Mouse (Mus musculus): ENCODE measurements around the gene Ranbp1. TPM values are rescaled to one million over a fixed set of nuclear protein-coding genes. Genes with fewer than 3 reads are reported as not detected.

The Ranbp1 gene
- total and polyA plus RNA-seq, 2 experiments from 2014 or later: 110 to 426 TPM

- peak; percentile 62 for ATAC-seq
- Histone ChIP-seq H3K9ac (replicated peaks; ENCODE audit: low read length) (no peak overlapping the region), H3K27ac (0 out of 2 replicates have a peak overlapping the region, but pooled peaks have one; percentile 36), H3K4me1 (ENCODE audit: insufficient read depth, low read length) (no peaks in the 10 kb centered on the region), H3K4me2 (ENCODE audit: low read depth, low read length) (no peak overlapping the region), H3K27me3 (ENCODE audit: insufficient read depth, low read length) (no peaks in the 10 kb centered on the region), H3K4me3 (ENCODE audit: low read length) (no peak overlapping the region), H3K36me3 (ENCODE audit: insufficient read depth, low read length) (peaks cover 30% of the 10 kb centered on the region), H3K9me3 (ENCODE audit: low read length) (no peaks in the 10 kb centered on the region)
- 63% methylated on average over 8 of the region's 8 CpGs for WGBS
- no peak for DNase-seq (ENCODE audit: low spot score)
- no peak for TF ChIP-seq CTCF (IDR thresholded peaks at IDR 0.05; ENCODE audit: low read depth)
Observed at GRCm38 (mm10) chr16:18220001-18220400, 28.5 kb downstream of the Ranbp1 start.

GRCm38 (mm10) chr16:18218580-18218996, 29.9 kb downstream of the Ranbp1 start:
- no peaks in the 10 kb centered on the region for H3K9me3 ChIP-seq (ENCODE audit: low read length)
- no peak for TF ChIP-seq CTCF (IDR thresholded peaks at IDR 0.05; ENCODE audit: low read depth)
- H3K4me2 ChIP-seq (ENCODE audit: low read depth, low read length): no peak overlapping the region
- DNase-seq (ENCODE audit: low spot score) (no peak), ATAC-seq (no peak)
- 80% methylated on average over 9 of the region's 9 CpGs for WGBS
- no peak overlapping the region for H3K9ac ChIP-seq (replicated peaks; ENCODE audit: low read length)
- no peaks in the 10 kb centered on the region for H3K27me3 ChIP-seq (ENCODE audit: insufficient read depth, low read length)
- H3K4me3 ChIP-seq (ENCODE audit: low read length): no peak overlapping the region
- peaks cover 12% of the 10 kb centered on the region for H3K4me1 ChIP-seq (ENCODE audit: insufficient read depth, low read length)
- H3K27ac ChIP-seq: no peak overlapping the region
- H3K36me3 ChIP-seq (ENCODE audit: insufficient read depth, low read length): peaks cover 16% of the 10 kb centered on the region

GRCm38 (mm10) chr16:18217579-18217978, 31.0 kb downstream of the Ranbp1 start, which contains the start of gene Ccdc188:
TSS of gene Ccdc188 (plus strand) at chr16:18217879.
- H3K9me3 ChIP-seq (ENCODE audit: low read length): no peaks in the 10 kb centered on the region
- H3K9ac ChIP-seq (replicated peaks; ENCODE audit: low read length): no peak within 1 kb of the TSS
- H3K27ac ChIP-seq: no peak within 1 kb of the TSS
- H3K4me3 ChIP-seq (ENCODE audit: low read length): no peak within 1 kb of the TSS
- H3K36me3 ChIP-seq (ENCODE audit: insufficient read depth, low read length): peaks cover 6% of the 10 kb centered on the region
- 87% methylated on average over 4 of the region's 4 CpGs for WGBS
- no peak for TF ChIP-seq CTCF (IDR thresholded peaks at IDR 0.05; ENCODE audit: low read depth)
- no peak within 1 kb of the TSS for H3K4me2 ChIP-seq (ENCODE audit: low read depth, low read length)
- DNase-seq (ENCODE audit: low spot score) (no peak), ATAC-seq (no peak)
- peaks cover 18% of the 10 kb centered on the region for H3K4me1 ChIP-seq (ENCODE audit: insufficient read depth, low read length)
- H3K27me3 ChIP-seq (ENCODE audit: insufficient read depth, low read length): no peaks in the 10 kb centered on the region

GRCm38 (mm10) chr16:18214858-18215257, 33.7 kb downstream of the Ranbp1 start:
- Histone ChIP-seq H3K9me3 (ENCODE audit: low read length) (no peaks in the 10 kb centered on the region), H3K36me3 (ENCODE audit: insufficient read depth, low read length) (no peaks in the 10 kb centered on the region), H3K27ac (peak overlapping the region; percentile 75; the same call in 1 of the 2 replicates), H3K4me3 (ENCODE audit: low read length) (no peak overlapping the region), H3K4me1 (ENCODE audit: insufficient read depth, low read length) (peaks cover 18% of the 10 kb centered on the region), H3K4me2 (ENCODE audit: low read depth, low read length) (peak overlapping the region; percentile 49), H3K27me3 (ENCODE audit: insufficient read depth, low read length) (no peaks in the 10 kb centered on the region), H3K9ac (replicated peaks; ENCODE audit: low read length) (no peak overlapping the region; the same call in 1 of the 2 replicates)
- 34% methylated on average over 7 of the region's 7 CpGs for WGBS
- TF ChIP-seq CTCF (IDR thresholded peaks at IDR 0.05; ENCODE audit: low read depth): no peak
- DNase-seq (ENCODE audit: low spot score): peak; percentile 47
- no peak for ATAC-seq

GRCm38 (mm10) chr16:18213689-18214088, 34.8 kb downstream of the Ranbp1 start:
- DNase-seq (ENCODE audit: low spot score) (peak; percentile 95), ATAC-seq (peak; percentile 90)
- Histone ChIP-seq H3K4me3 (ENCODE audit: low read length) (no peak overlapping the region), H3K36me3 (ENCODE audit: insufficient read depth, low read length) (no peaks in the 10 kb centered on the region), H3K4me2 (ENCODE audit: low read depth, low read length) (peak overlapping the region; percentile 49), H3K27me3 (ENCODE audit: insufficient read depth, low read length) (no peaks in the 10 kb centered on the region), H3K9ac (replicated peaks; ENCODE audit: low read length) (peak overlapping the region; percentile 6; the same call in 1 of the 2 replicates), H3K9me3 (ENCODE audit: low read length) (no peaks in the 10 kb centered on the region), H3K4me1 (ENCODE audit: insufficient read depth, low read length) (peaks cover 18% of the 10 kb centered on the region), H3K27ac (peak overlapping the region; percentile 75)
- TF ChIP-seq CTCF (IDR thresholded peaks at IDR 0.05; ENCODE audit: low read depth): peak; percentile 8; the same call in 1 of the 2 replicates
- 3% methylated on average over 6 of the region's 6 CpGs for WGBS

- Histone ChIP-seq H3K9ac (replicated peaks; ENCODE audit: low read length) (no peak overlapping the region), H3K4me2 (ENCODE audit: low read depth, low read length) (no peak overlapping the region), H3K27ac (no peak overlapping the region), H3K9me3 (ENCODE audit: low read length) (no peaks in the 10 kb centered on the region), H3K27me3 (ENCODE audit: insufficient read depth, low read length) (no peaks in the 10 kb centered on the region), H3K4me1 (ENCODE audit: insufficient read depth, low read length) (peaks cover 18% of the 10 kb centered on the region), H3K36me3 (ENCODE audit: insufficient read depth, low read length) (no peaks in the 10 kb centered on the region), H3K4me3 (ENCODE audit: low read length) (no peak overlapping the region)
- DNase-seq (ENCODE audit: low spot score) (peak; percentile 96), ATAC-seq (peak; percentile 27; the same call in 1 of the 2 replicates)
- WGBS: 38% methylated on average over 10 of the region's 10 CpGs
- TF ChIP-seq CTCF (IDR thresholded peaks at IDR 0.05; ENCODE audit: low read depth): peak; percentile 100
Observed at GRCm38 (mm10) chr16:18211417-18212171, 36.9 kb downstream of the Ranbp1 start.

Data from hindbrain, postnatal 0 days (tissue).